In genomic region chr14:103155685-103156084, GRCm38 (mm10) we compare ENCODE assay signal across 21 mouse cellular contexts. TPM values are rescaled to one million over a fixed set of nuclear protein-coding genes. Genes with fewer than 3 reads are reported as not detected.
DNase-seq lines count a peak whose midpoint lies in the region; ATAC-seq lines count a peak whose summit lies in the region.
"Had no signal": no experiment of that assay in that cellular context is flagged by ENCODE, and none has a peak within 500 bp of the region (broad histone marks: within the 10 kb centered on the region; RNA-seq: fewer than 3 reads in every experiment).

No protein-coding gene starts in this region.

- ATAC-seq in megakaryocyte, adult 5-6 weeks (ENCODE audit: poor library complexity, severe bottlenecking): peak; percentile 40; the same call in 1 of the 2 replicates
- ATAC-seq: CD4-positive, CD25-positive, alpha-beta regulatory T cell, adult 4 months; forebrain, embryonic 13.5 days; midbrain, embryonic 16.5 days; Patski had no signal

- DNase-seq in kidney, adult 9 months: peak; percentile 16
- DNase-seq in kidney, adult 11 months: no peak
- DNase-seq in 416B (ENCODE audit: low read depth) (peak; percentile 54), A20 (ENCODE audit: low read depth, low spot score) (peak; percentile 65), MN1 (ENCODE audit: low spot score) (no peak)
- no peak for DNase-seq in retina, embryonic 14.5 days (ENCODE audit: low spot score)
- DNase-seq: adrenal gland, postnatal 36 days; cerebellum, adult 11-12 months; cerebellum, postnatal 36 days; embryo, embryonic 11 days; kidney, adult 18-20 months; kidney, postnatal 14 days; left cerebral cortex, postnatal 4 days; lung, postnatal 36 days; thymus, adult 18-20 months; thymus, postnatal 36 days had no signal

RNA-seq across cellular contexts. Expression of gene Fbxl3, which starts 56.3 kb away (rescaled TPM):
- 46.3 and 51.3 TPM in 2 replicates for total RNA-seq in megakaryocyte, adult 5-6 weeks (2015)
- 72.7 and 92.4 TPM in 2 replicates for total RNA-seq in megakaryocyte, adult 5-6 weeks (2017)

Comparison
In these comparisons a context has a peak if more than half of its experiments do, and no peak if none do; other contexts are left out.
1. DNase-seq: peak in kidney, adult 9 months (single experiment), 416B (single experiment) and A20 (single experiment); none in kidney, adult 11 months (single experiment), MN1 (single experiment) and retina, embryonic 14.5 days (single experiment).